Mouse (Mus musculus) embryonic fibroblast, embryonic 13.5 days (primary cell): ENCODE data around the gene Vav2.

Experiments used
- CTCF ChIP-seq: IDR thresholded peaks from 2 replicates; pipeline ENCODE4 v1.5.1; 2011; ENCODE audit warnings: mild to moderate bottlenecking, control low read depth, low read length, moderate library complexity, borderline replicate concordance; ENCODE audit not compliant: insufficient read depth
- POLR2A ChIP-seq: IDR thresholded peaks from 2 replicates; pipeline ENCODE4 v1.6.1; 2011; ENCODE audit warnings: low read depth, mild to moderate bottlenecking, control low read depth, low read length, moderate library complexity

DNA sequence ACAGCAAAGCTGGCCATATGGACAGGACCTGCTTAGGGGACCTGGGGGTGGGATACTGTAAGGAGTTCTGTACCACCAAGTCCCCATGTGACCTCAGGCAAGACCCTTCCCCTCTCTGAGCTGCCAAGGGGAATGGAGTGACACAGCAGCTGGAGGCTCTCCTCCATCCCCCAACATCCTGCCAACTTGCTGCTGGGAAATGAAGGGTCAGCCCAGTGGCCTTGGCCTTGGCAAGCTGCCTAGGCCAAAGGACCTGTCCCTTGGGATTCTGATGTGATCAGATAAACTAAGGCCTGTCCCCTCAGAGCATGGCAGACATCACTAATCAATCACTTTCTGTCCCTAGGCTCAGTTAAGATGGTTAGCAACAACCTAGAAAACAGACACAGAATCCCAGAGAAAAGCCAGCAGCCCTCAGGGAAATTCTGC lies 98.2 kb downstream of the Vav2 start:
- TF ChIP-seq POLR2A, result no peak
- TF ChIP-seq CTCF, result no peak
